Mouse (Mus musculus) right cerebral cortex, adult 18-20 months (tissue): Measurements from ENCODE around the gene Ccnb2.
"Not testable (repeated sequence)": the region's sequence is repeated elsewhere in the genome, so short reads cannot be mapped to it uniquely, and the experiment has no call there.

ENCODE experiments used
- DNase-seq: peaks from one replicate; pipeline ENCODE4 v3.0.0; 2022; ENCODE audit warnings: mixed read lengths

Gene Ccnb2

GRCm38 (mm10) chr9:70421257-70422056 is at the start of gene Ccnb2:
Ccnb2 (minus strand) TSS chr9:70421547.
- DNase-seq = peak; percentile 88

GRCm38 (mm10) chr9:70463091-70463490 is 41.7 kb upstream of the Ccnb2 start:
- DNase-seq = not testable (repeated sequence)

GRCm38 (mm10) chr9:70452371-70452770 is 31.0 kb upstream of the Ccnb2 start:
- DNase-seq = no peak

GRCm38 (mm10) chr9:70449072-70449471 is 27.7 kb upstream of the Ccnb2 start:
- no peak for DNase-seq

- no peak for DNase-seq
These were observed 18.6 kb upstream of the Ccnb2 start for GRCm38 (mm10) chr9:70439959-70440358.

- no peak for DNase-seq
These were observed 1.3 kb upstream of the Ccnb2 start for GRCm38 (mm10) chr9:70422661-70423060.

- no peak for DNase-seq
These were observed 4.9 kb downstream of the Ccnb2 start for GRCm38 (mm10) chr9:70416412-70416811.

GRCm38 (mm10) chr9:70413038-70413437 is 8.3 kb downstream of the Ccnb2 start:
- no peak for DNase-seq

- DNase-seq = no peak
These were observed 10.7 kb downstream of the Ccnb2 start for GRCm38 (mm10) chr9:70410668-70411067.

GRCm38 (mm10) chr9:70409743-70410142 is 11.6 kb downstream of the Ccnb2 start:
- DNase-seq = peak; percentile 38

- DNase-seq = no peak
These were observed 12.6 kb downstream of the Ccnb2 start for GRCm38 (mm10) chr9:70408791-70409190.

GRCm38 (mm10) chr9:70406596-70406995 is 14.8 kb downstream of the Ccnb2 start:
- DNase-seq = no peak

GRCm38 (mm10) chr9:70401937-70402539 is 19.3 kb downstream of the Ccnb2 start:
- peak; percentile 31 for DNase-seq

GRCm38 (mm10) chr9:70396083-70396482 is 25.3 kb downstream of the Ccnb2 start:
- DNase-seq = no peak

- peak; percentile 20 for DNase-seq
These were observed 25.7 kb downstream of the Ccnb2 start for GRCm38 (mm10) chr9:70395617-70396016.

GRCm38 (mm10) chr9:70392563-70392907 is 28.8 kb downstream of the Ccnb2 start:
- peak; percentile 52 for DNase-seq

- DNase-seq = no peak
These were observed 29.4 kb downstream of the Ccnb2 start for GRCm38 (mm10) chr9:70391660-70392562.

- no peak for DNase-seq
These were observed 30.3 kb downstream of the Ccnb2 start for GRCm38 (mm10) chr9:70391042-70391441.

GRCm38 (mm10) chr9:70389548-70389947 is 31.8 kb downstream of the Ccnb2 start:
- DNase-seq = no peak

GRCm38 (mm10) chr9:70387410-70388119 is 33.8 kb downstream of the Ccnb2 start:
- DNase-seq = no peak

- DNase-seq = no peak
These were observed 36.2 kb downstream of the Ccnb2 start for GRCm38 (mm10) chr9:70384958-70385728.

- no peak for DNase-seq
These were observed 36.9 kb downstream of the Ccnb2 start for GRCm38 (mm10) chr9:70384494-70384893.
